Mouse (Mus musculus): ENCODE measurements around the gene Mme. TPM values are rescaled to one million over a fixed set of nuclear protein-coding genes. Genes with fewer than 3 reads are reported as not detected.

Mme gene
- polyA plus RNA-seq (2015; fragmentation: Nextera tagmentation; extraction: Ambion mirVana), result 0.02 and 0.55 TPM in 2 replicates

DNA sequence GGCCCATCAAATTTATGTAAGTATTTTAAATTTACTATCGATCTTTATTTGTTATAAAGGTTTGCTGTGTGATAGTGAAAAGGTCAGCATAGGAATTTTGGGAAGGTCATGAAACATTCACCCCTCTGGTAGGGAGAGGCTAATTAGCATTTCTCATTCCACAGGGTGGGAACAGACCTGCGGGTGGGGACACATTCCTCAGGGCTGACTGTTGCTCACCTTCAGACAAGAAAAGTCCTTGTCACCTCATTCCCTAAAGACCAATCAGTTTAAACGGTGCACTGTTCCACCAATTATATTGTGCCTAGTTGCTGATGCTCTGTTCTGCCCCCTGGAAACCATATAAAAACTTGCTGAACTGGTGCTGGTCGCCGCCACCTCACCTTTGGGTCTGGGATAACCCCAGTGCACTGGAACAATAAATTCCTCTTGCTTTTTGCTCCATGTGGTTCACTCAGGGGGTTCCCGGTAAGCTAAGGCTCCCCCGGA is at the start of gene Mme:
TSS of gene Mme (plus strand) at position 439 of the 489 bp plus-strand sequence.
- H3K4me2 ChIP-seq (ENCODE audit: low read depth, low read length), result no peak within 1 kb of the TSS
- H3K36me3 ChIP-seq (ENCODE audit: control insufficient read depth, insufficient read depth), result no peaks in the 10 kb centered on the region
- 65% methylated on average over 7 of the region's 7 CpGs for WGBS (ENCODE audit: insufficient replicate concordance)
- H3K4me3 ChIP-seq (ENCODE audit: low read depth, low read length), result no peak within 1 kb of the TSS
- no peak for ATAC-seq (ENCODE audit: low read depth)
- H3K27me3 ChIP-seq (ENCODE audit: control insufficient read depth, insufficient read depth, low read depth, low read length), result no peaks in the 10 kb centered on the region
- H3K4me1 ChIP-seq (ENCODE audit: control insufficient read depth, low read depth, low read length), result no peaks in the 10 kb centered on the region
- no peaks in the 10 kb centered on the region for H3K9me3 ChIP-seq (replicated peaks; ENCODE audit: control insufficient read depth, low read length)
- no peak within 1 kb of the TSS for H3K9ac ChIP-seq (ENCODE audit: low read depth, low read length)
- H3K27ac ChIP-seq (ENCODE audit: low read length), result no peak within 1 kb of the TSS

DNA sequence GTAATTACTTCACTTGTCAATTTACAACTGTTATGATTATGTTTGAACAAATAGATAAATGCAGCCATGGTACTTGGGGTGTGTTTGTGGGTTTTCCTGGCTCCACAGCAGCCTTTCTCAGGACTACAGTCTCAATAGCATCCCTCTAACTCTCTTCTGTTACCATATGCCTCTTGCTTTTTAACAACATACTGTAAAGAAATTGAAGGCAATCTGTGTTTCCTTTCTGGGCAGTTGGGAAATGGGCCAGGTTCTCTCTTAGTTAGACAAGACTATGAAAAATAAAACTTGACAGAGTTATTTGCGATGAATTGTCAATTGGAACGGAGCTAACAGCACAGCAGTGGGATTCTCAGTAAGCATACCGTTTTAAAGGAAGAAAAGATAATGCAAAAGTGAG is 44.8 kb upstream of the Mme start:
- H3K9me3 ChIP-seq (replicated peaks; ENCODE audit: control insufficient read depth, low read length), result no peaks in the 10 kb centered on the region
- H3K27me3 ChIP-seq (ENCODE audit: control insufficient read depth, insufficient read depth, low read depth, low read length), result no peaks in the 10 kb centered on the region
- no peak overlapping the region for H3K4me2 ChIP-seq (ENCODE audit: low read depth, low read length)
- H3K4me1 ChIP-seq (ENCODE audit: control insufficient read depth, low read depth, low read length), result no peaks in the 10 kb centered on the region
- no peaks in the 10 kb centered on the region for H3K36me3 ChIP-seq (ENCODE audit: control insufficient read depth, insufficient read depth)
- H3K27ac ChIP-seq (ENCODE audit: low read length), result no peak overlapping the region
- ATAC-seq (ENCODE audit: low read depth), result no peak
- H3K9ac ChIP-seq (ENCODE audit: low read depth, low read length), result no peak overlapping the region
- WGBS (ENCODE audit: insufficient replicate concordance), result 64% methylated on average over 3 of the region's 3 CpGs
- no peak overlapping the region for H3K4me3 ChIP-seq (ENCODE audit: low read depth, low read length)

DNA sequence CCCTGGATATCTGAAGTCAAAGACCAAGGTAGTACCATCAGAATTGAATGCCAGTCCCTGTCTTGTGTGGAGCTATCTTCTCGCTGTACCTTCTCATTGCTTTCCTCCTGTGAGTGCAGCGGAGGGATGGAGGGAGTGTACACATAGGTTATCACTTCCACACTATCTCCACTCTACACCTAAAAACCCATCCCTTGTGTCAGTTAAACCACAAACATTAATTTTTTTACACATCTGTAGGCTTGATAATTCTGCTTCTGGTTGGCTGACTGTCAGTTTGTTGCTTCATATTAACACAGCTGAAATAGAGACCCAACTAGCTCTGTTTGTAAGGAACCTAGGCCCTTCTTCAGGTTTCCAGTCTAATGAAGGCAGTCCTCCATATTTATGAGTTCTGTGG is 43.3 kb upstream of the Mme start:
- 74% methylated on average over 2 of the region's 2 CpGs for WGBS (ENCODE audit: insufficient replicate concordance)
- no peak for ATAC-seq (ENCODE audit: low read depth)
- H3K36me3 ChIP-seq (ENCODE audit: control insufficient read depth, insufficient read depth), result no peaks in the 10 kb centered on the region

DNA sequence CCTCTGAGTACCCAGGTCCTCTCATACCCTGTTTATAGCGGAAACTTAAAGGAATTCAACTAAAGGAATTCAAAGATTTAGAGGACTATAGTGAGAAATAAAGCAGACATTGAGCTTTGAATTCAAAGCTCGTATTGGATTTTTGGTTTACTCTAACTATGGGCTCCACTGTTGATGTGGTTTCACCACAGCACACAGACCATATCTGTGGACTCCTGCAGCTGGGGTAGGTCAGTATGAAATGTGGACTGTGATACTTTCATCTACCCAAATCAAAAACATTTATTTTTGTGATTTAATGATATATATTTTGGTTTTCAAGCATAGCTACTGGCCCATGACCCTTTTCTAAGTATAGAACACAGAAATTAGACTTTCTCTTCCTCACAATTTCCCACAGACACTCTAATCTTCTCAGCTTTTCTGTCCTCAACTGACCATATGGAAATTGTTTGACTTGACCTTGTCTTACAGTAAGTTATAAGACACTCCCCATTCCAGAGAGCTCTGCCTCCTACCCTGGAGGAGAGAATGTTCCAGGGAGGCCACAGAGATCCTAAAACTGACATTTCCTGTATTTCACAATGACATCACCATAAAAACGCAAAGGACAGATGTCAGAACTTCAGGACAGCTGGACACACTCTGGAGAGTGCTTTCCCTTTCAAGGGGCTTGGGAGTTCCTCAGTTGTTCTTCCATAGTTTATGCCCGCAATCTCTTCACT is 19.3 kb upstream of the Mme start:
- no peaks in the 10 kb centered on the region for H3K27me3 ChIP-seq (ENCODE audit: control insufficient read depth, insufficient read depth, low read depth, low read length)
- no peak overlapping the region for H3K4me3 ChIP-seq (ENCODE audit: low read depth, low read length)
- 58% methylated on average over 4 of the region's 4 CpGs for WGBS (ENCODE audit: insufficient replicate concordance)
- no peaks in the 10 kb centered on the region for H3K9me3 ChIP-seq (replicated peaks; ENCODE audit: control insufficient read depth, low read length)
- ATAC-seq (ENCODE audit: low read depth), result no peak
- no peak overlapping the region for H3K27ac ChIP-seq (ENCODE audit: low read length)
- H3K4me1 ChIP-seq (ENCODE audit: control insufficient read depth, low read depth, low read length), result no peaks in the 10 kb centered on the region
- H3K36me3 ChIP-seq (ENCODE audit: control insufficient read depth, insufficient read depth), result no peaks in the 10 kb centered on the region
- no peak overlapping the region for H3K9ac ChIP-seq (ENCODE audit: low read depth, low read length)
- H3K4me2 ChIP-seq (ENCODE audit: low read depth, low read length), result no peak overlapping the region

More for the DNA sequence above, 43.3 kb upstream of the Mme start:
- H3K27me3 ChIP-seq (ENCODE audit: control insufficient read depth, insufficient read depth, low read depth, low read length), result no peaks in the 10 kb centered on the region
- no peaks in the 10 kb centered on the region for H3K4me1 ChIP-seq (ENCODE audit: control insufficient read depth, low read depth, low read length)
- H3K4me2 ChIP-seq (ENCODE audit: low read depth, low read length), result no peak overlapping the region
- H3K9me3 ChIP-seq (replicated peaks; ENCODE audit: control insufficient read depth, low read length), result no peaks in the 10 kb centered on the region
- H3K27ac ChIP-seq (ENCODE audit: low read length), result no peak overlapping the region
- H3K9ac ChIP-seq (ENCODE audit: low read depth, low read length), result no peak overlapping the region
- no peak overlapping the region for H3K4me3 ChIP-seq (ENCODE audit: low read depth, low read length)

DNA sequence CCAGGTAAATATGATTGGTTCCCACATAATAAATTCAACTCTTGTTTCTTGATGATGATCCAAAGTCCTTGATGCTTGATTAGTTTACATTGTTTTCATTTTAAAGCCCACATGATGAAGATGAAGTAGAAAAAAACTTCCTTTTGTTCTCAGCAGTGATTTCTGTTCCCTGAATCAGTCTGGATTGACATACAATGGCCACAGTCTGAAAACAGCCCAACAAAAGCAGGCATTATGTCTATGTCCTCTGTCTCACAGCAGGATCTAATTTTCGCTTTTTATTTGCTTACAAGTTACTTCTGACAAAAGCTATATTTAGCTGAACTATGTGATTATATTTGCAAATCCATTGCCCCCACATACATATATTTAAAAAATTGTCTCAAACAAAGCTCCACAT is 17.7 kb upstream of the Mme start:
- no peak overlapping the region for H3K4me3 ChIP-seq (ENCODE audit: low read depth, low read length)
- no peak overlapping the region for H3K4me2 ChIP-seq (ENCODE audit: low read depth, low read length)
- WGBS (ENCODE audit: insufficient replicate concordance), result 58% methylated on average over 1 of the region's 1 CpGs
- no peak for ATAC-seq (ENCODE audit: low read depth)
- no peak overlapping the region for H3K9ac ChIP-seq (ENCODE audit: low read depth, low read length)
- H3K4me1 ChIP-seq (ENCODE audit: control insufficient read depth, low read depth, low read length), result no peaks in the 10 kb centered on the region
- H3K36me3 ChIP-seq (ENCODE audit: control insufficient read depth, insufficient read depth), result no peaks in the 10 kb centered on the region
- H3K27ac ChIP-seq (ENCODE audit: low read length), result no peak overlapping the region
- H3K27me3 ChIP-seq (ENCODE audit: control insufficient read depth, insufficient read depth, low read depth, low read length), result no peaks in the 10 kb centered on the region
- no peaks in the 10 kb centered on the region for H3K9me3 ChIP-seq (replicated peaks; ENCODE audit: control insufficient read depth, low read length)

DNA sequence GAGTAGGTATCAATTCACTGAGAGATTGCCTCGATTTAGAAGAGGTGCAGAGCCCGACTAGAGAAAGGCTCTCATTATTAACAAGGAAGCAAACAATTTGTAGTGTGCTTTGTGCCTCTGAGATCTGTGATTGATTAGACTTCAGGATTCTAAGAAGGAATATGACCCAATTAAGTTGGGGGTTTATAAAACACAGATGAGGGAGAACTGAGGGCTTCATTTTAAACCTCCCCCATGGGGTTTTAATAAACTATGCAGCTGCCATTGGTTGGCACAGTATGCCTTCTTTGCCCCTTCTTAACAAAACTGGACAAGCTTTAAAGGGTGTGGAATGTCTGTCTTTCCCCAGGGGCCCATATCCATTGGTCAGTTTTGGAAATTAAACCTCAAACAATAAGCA is 5.4 kb upstream of the Mme start:
- no peak overlapping the region for H3K4me3 ChIP-seq (ENCODE audit: low read depth, low read length)
- no peaks in the 10 kb centered on the region for H3K4me1 ChIP-seq (ENCODE audit: control insufficient read depth, low read depth, low read length)
- no peak overlapping the region for H3K27ac ChIP-seq (ENCODE audit: low read length)
- 46% methylated on average over 2 of the region's 2 CpGs for WGBS (ENCODE audit: insufficient replicate concordance)
- H3K4me2 ChIP-seq (ENCODE audit: low read depth, low read length), result no peak overlapping the region
- ATAC-seq (ENCODE audit: low read depth), result no peak
- no peak overlapping the region for H3K9ac ChIP-seq (ENCODE audit: low read depth, low read length)
- no peaks in the 10 kb centered on the region for H3K27me3 ChIP-seq (ENCODE audit: control insufficient read depth, insufficient read depth, low read depth, low read length)
- no peaks in the 10 kb centered on the region for H3K9me3 ChIP-seq (replicated peaks; ENCODE audit: control insufficient read depth, low read length)
- H3K36me3 ChIP-seq (ENCODE audit: control insufficient read depth, insufficient read depth), result no peaks in the 10 kb centered on the region

DNA sequence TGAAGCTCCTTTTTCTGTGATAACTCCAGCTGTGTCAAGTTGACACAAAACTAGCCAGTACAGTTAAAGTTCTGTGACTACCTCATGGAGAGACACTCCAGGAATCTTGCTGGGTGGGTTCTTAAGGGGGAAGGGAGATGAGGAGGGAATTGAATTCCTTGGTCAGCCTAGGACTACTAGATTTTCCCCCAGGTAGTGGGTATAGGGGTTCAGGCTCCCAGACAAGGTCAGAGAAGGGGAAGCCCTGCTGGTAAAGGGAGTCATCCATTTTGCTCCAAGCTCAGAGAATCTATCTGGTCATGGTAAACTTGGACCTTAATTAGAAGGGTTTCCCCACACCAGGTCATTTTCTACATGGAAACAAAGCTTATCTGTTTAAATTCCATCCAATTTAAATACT is 2.4 kb downstream of the Mme start:
- Histone ChIP-seq H3K36me3 (ENCODE audit: control insufficient read depth, insufficient read depth) (no peaks in the 10 kb centered on the region), H3K9ac (ENCODE audit: low read depth, low read length) (no peak overlapping the region), H3K4me3 (ENCODE audit: low read depth, low read length) (no peak overlapping the region), H3K27me3 (ENCODE audit: control insufficient read depth, insufficient read depth, low read depth, low read length) (no peaks in the 10 kb centered on the region), H3K27ac (ENCODE audit: low read length) (no peak overlapping the region), H3K9me3 (replicated peaks; ENCODE audit: control insufficient read depth, low read length) (no peaks in the 10 kb centered on the region), H3K4me1 (ENCODE audit: control insufficient read depth, low read depth, low read length) (no peaks in the 10 kb centered on the region), H3K4me2 (ENCODE audit: low read depth, low read length) (no peak overlapping the region)
- ATAC-seq (ENCODE audit: low read depth), result no peak

DNA sequence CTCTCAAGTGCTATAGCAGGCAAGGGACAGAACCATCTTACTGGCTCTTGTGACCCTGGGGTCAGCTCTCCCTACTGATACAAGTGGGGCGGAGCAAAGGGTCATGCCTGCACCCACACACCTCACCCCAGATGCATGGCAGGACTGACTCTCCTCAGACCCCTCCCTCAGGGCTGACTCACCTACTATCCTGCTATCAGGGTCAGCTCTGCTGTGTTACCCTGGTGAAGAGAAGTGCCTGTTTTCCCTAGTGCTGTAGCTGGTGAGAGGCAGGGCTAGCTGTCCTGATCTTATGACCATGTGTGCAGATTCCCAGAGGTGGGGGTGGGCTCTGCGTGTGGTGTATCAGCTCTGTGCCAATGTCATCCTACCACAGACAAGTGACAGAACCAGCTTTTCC is 30.8 kb downstream of the Mme start:
- Histone ChIP-seq H3K4me2 (ENCODE audit: low read depth, low read length) (no peak overlapping the region), H3K27me3 (ENCODE audit: control insufficient read depth, insufficient read depth, low read depth, low read length) (no peaks in the 10 kb centered on the region), H3K4me3 (ENCODE audit: low read depth, low read length) (no peak overlapping the region), H3K9ac (ENCODE audit: low read depth, low read length) (no peak overlapping the region), H3K9me3 (replicated peaks; ENCODE audit: control insufficient read depth, low read length) (no peaks in the 10 kb centered on the region), H3K27ac (ENCODE audit: low read length) (no peak overlapping the region), H3K4me1 (ENCODE audit: control insufficient read depth, low read depth, low read length) (no peaks in the 10 kb centered on the region), H3K36me3 (ENCODE audit: control insufficient read depth, insufficient read depth) (no peaks in the 10 kb centered on the region)
- 69% methylated on average over 2 of the region's 2 CpGs for WGBS (ENCODE audit: insufficient replicate concordance)
- no peak for ATAC-seq (ENCODE audit: low read depth)

DNA sequence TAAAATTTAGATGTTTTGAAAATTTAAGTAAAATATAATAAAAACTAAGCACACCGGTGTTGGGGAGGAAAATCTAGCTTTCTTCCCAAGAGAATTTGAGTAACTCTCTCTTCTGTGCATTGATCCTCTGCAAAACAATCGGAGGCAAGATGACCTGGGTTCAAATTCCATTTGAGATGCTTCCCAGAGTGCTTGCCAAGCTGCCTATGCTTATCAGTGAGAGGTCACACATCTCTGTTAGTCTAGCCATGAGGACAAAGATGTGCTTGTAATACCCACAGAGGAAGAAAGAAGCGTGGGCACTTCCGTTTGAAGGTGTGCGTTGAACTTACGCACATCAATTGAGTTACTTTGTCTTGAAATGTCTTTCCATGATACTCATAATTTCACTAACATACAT is 53.0 kb downstream of the Mme start:
- Histone ChIP-seq H3K4me2 (ENCODE audit: low read depth, low read length) (no peak overlapping the region), H3K9me3 (replicated peaks; ENCODE audit: control insufficient read depth, low read length) (no peaks in the 10 kb centered on the region), H3K27me3 (ENCODE audit: control insufficient read depth, insufficient read depth, low read depth, low read length) (peaks cover 16% of the 10 kb centered on the region), H3K9ac (ENCODE audit: low read depth, low read length) (no peak overlapping the region), H3K4me3 (ENCODE audit: low read depth, low read length) (no peak overlapping the region), H3K4me1 (ENCODE audit: control insufficient read depth, low read depth, low read length) (no peaks in the 10 kb centered on the region), H3K27ac (ENCODE audit: low read length) (no peak overlapping the region), H3K36me3 (ENCODE audit: control insufficient read depth, insufficient read depth) (no peaks in the 10 kb centered on the region)
- ATAC-seq (ENCODE audit: low read depth), result no peak
- WGBS (ENCODE audit: insufficient replicate concordance), result 62% methylated on average over 6 of the region's 6 CpGs
